Mouse (Mus musculus) testis, adult 2 months (tissue): ENCODE results near the gene Cox5a.

Experiments used
- CTCF ChIP-seq: fragments of 200-500 bp; IDR thresholded peaks from 2 replicates; pipeline ENCODE4 v1.5.1; 2012; ENCODE audit warnings: low read depth, mild to moderate bottlenecking, inconsistent platforms, low read length, moderate library complexity; ENCODE audit not compliant: control insufficient read depth, insufficient read depth, insufficient replicate concordance
- POLR2A ChIP-seq: fragments of 200-500 bp; IDR thresholded peaks from 2 replicates; pipeline ENCODE4 v1.6.1; 2012; ENCODE audit warnings: low read depth, mild to moderate bottlenecking, inconsistent platforms, low read length, moderate library complexity; ENCODE audit not compliant: control insufficient read depth

GRCm38 (mm10) chr9:57541312-57541711 lies 20.2 kb downstream of the Cox5a start:
- TF ChIP-seq POLR2A (no peak), CTCF (no peak)
